Mouse (Mus musculus) embryo, embryonic 10 days (tissue): ENCODE data around the gene Prss56.

Experiments
- DNase-seq: peaks from one replicate; pipeline ENCODE4 v3.0.0-alpha.2; 2015; ENCODE audit warnings: low spot score

The Prss56 gene

DNA sequence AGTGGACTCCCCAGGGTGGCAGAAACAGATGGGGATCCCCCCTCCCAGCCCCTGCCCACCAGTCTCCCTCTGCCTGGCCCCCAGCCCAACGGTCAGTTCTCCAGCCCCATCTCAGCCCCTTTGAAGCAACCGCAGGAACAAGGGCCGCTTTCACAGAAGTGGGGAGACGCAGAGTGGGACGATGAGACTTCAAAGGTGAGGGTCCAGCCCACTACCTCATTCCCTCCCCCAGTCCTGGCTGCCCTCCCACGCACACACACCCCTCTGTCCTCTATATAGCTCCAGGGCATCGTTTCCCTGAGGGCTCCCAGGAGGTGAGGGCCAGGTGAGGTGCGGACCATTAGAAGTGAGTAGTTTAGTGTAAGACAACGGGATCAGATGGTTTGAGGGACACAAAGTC is at the start of gene Prss56:
Prss56 (plus strand) TSS at position 301 of the 400 bp plus-strand sequence.
- no peak for DNase-seq

- no peak for DNase-seq
Observed at GRCm38 (mm10) chr1:87141550-87141949, 41.6 kb upstream of the Prss56 start.

DNA sequence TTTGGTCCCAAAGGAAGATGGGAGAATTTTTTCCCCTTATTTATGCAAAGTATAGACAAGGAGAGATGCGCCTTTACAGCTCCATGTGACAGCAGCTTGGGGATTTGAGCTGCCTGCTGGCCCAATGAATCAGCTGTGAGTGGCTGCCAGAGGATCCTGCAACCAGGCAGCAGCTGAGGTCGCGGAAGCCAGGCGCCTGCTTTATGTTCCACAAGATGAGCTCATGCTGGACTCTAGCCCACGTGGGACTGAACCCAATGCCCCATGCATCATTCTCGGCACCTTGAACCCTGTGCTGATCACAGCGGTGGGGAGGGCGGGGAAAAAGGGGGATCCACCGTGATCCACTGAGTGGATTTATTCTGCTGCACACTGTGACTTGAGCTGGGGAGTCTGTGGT is 40.7 kb upstream of the Prss56 start:
- DNase-seq = no peak

DNA sequence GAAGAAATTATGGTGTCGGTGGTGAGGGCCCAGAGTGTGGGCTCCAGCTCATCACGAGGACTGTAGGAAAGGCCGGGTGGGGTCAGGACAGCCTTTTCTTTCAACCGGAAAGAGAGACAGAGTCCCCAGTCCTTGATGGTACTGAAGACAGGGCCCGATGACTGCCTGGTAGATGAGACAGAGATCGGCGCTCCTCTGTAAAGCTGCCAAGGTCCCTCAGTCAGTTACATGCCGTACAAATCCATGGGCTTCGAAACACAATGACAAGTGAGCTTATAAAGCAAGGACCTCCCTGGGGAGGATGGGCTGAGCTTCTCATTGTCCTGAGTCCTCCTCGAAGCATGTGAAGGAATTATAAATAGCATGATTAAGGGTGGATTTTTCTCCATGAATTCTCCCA is 40.0 kb upstream of the Prss56 start:
- no peak for DNase-seq

DNA sequence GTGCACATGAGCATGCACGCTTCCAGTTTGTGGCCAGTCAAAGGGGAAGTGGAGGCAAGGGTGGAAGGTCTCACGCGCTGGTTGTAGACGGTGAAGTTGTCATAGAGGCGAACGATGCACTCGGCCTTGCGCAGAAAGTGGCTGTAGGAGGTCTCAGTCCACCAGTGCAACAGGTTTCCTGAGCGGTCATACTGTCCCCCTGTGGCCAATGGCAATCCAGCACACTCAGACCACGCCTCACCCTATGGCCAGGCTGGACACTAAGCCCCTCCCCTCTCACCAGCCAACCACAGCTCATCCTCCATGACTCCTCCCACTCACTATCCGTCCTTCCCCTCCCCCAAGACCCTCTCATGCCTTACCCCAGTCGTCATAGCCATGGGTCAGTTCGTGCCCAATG is 33.7 kb upstream of the Prss56 start:
- peak; percentile 74 for DNase-seq

DNA sequence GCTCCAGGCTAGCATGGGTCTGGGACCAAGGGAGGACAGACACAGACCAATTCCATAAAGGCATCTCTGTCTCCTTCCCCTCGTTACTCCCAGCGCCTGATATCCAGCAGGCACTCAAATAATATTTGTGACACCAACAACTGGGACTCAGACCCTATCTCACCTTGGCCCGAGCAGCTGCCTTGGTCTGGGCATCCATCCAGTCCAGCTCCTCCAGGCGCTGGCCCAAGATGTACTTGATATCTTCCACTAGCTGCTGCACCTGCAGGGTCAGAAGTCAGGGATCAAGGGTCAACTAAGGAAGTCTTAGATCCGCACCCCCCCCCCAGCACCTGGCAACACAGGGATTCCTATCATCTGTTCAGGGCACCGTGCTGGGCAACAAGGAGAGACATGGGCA is 31.8 kb upstream of the Prss56 start:
- DNase-seq = no peak

GRCm38 (mm10) chr1:87153776-87154500 is 29.2 kb upstream of the Prss56 start:
- no peak for DNase-seq

DNA sequence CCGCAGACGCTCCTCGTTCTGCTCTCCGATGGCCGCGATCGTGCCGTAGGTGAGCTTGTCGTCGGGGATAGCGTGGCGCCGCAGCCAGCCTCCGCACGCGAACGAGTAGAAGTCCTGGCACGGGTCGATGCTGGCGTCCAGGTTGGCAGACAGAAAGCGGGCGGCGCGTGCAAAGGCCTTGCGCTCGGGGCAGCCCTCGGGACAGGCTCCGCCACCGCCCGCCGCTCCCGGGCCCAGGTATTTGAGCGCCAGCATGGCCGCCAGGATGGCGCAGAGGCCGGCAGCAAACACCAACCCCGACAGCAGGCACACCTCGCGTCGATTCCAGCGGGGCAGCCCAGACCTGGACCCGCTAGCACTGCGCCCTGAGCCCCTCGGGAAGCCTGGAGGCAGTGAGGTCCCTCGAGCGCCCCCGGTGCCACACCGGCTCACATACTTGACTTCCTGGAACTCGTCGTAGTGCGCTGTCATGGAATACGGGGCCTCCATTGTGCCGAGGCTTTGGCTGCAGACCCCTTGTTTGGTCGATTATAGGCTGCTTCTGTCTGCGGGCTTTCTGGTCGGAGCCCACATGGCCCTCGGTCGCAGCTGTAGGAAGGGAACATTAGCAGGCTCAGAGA is 28.5 kb upstream of the Prss56 start:
- peak; percentile 28 for DNase-seq

DNA sequence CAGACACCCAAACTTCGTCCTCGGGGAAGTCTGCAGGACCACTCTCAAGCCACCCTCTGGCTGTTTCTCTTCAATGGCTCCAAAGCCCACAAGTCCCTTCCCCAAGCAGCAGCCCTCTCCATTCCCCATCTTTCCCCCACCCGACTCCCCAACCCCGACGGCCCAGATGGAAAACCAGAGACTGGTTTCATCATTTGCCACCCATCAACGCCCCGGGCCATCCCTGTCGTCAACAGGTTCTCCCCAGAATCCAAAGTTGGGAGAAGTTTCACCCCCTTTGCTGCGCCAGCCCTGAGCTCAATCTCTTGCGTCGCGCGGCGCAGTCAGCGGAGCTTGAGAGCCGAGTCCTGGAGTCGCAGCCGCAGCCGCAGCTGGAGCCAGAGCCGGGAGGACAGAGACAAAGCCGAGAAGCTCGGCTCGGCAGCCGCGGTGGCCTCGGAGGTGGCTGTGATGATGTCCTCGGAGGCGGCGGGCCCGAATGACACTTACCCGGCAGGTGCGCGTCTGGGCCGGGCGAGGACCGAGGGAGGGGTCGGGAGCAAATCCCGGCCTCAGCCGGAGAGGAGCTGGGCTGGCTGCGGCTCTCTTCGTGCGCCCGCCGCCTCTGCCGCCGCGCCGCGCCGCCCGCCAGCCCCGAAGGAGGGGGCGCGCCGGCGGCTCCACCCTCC is 27.4 kb upstream of the Prss56 start:
- peak; percentile 76 for DNase-seq

DNA sequence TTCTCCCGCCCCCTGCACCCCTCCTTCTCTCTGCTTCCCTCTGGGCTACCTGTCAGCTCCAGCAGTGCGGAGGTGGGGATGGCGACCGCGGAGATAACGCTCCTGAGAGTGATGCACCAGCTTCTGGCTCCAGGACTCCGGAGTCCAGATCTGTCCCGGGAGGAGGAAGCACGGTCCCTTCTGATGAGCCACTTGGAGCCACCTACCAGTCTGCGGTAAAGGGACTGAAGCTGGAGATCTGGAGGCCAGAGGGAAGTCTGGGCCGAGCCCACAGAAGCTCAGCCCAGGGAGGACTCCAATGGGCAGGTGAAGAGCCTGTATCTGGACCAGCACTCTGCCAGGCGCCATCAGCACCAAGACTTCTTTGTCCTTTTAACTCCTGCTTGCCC is 26.9 kb upstream of the Prss56 start, which contains the start of gene Ecel1:
Ecel1 (minus strand) TSS at position 323 of the 389 bp plus-strand sequence.
- no peak for DNase-seq

DNA sequence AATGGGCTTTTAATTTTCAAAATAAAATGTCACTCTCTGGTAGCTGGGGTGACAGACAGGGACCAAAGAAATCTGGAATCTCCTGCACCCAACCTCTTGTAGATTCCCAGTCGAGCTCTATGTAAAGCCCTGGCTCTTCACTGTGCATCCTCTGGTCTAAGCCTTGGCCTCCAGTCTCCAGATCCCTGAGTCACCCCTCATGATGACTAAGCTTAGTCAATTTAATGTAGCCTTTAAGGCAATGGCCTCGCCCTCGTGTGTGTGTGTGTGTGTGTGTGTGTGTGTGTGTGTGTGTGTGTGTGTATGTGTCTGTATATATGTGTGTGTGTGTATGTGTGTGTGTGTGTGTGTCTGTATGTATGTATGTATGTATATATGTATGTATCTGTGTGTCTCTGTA is 23.7 kb upstream of the Prss56 start:
- DNase-seq = no peak

GRCm38 (mm10) chr1:87164164-87164795 is 18.8 kb upstream of the Prss56 start:
- no peak for DNase-seq

DNA sequence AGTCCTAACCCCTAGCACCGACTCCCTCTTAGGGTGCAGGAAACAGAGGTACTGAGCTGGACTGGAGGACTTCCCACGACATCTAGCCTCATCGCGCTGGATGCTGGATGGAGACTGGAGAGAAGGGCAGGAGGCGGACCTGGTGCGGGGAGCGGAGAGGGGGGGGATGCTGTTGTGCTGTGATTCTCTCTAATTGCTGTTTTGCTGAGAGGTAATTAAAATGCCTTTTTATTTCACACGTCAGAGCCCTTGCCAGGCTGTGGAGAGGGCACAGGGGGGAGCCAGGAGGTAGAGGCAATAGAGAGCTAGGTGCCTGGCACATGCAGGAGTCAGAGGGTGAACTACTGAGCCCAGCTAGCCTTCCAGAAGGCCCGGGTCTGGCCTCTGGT is 18.3 kb upstream of the Prss56 start:
- no peak for DNase-seq

GRCm38 (mm10) chr1:87170458-87170857 is 12.7 kb upstream of the Prss56 start:
- DNase-seq = no peak

DNA sequence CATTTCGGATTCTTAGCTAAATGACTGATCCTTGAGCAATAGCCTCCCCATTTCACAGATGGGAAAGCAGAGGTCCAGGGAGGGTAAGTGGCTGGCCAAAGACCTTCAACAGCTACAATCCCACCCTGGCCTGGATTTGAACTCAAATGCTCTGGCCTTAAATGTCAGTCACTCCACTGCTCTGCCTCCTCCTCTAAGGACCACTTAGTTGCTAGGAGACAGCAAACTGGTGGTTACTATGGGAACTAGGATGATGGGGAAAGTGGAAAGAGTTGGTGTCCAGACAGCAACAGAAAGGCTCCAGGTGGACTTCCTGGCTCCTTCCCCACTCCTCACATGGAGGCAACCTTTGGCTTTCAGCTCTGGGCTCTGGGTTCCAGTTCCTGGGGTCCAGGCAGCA is 11.8 kb upstream of the Prss56 start:
- no peak for DNase-seq

- DNase-seq = peak; percentile 45
Observed at GRCm38 (mm10) chr1:87172316-87172715, 10.8 kb upstream of the Prss56 start.

- peak; percentile 76 for DNase-seq
Observed at GRCm38 (mm10) chr1:87174006-87174955, 8.8 kb upstream of the Prss56 start.

DNA sequence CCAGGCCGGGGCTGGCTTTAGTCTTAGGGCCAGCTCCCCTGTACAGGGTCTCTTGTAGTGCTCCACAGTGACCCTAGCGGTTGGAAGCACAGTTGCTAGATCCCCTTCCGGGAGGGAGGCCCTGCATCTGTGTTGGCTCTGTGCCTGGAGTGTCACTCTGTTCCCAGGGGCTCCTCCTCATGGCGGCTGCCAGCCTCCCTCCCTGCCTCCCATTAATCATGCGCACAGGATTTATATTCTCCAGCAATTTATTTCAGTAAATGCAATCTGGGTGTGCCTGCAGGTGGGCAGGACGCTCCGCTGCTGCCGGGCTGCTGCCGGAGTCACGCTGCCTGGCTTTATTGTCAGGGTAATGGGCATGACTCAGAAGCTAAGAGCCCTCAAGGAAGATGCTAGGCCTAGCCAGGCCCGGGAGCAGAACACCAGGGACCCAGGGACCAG is 7.2 kb upstream of the Prss56 start:
- DNase-seq = peak; percentile 73

DNA sequence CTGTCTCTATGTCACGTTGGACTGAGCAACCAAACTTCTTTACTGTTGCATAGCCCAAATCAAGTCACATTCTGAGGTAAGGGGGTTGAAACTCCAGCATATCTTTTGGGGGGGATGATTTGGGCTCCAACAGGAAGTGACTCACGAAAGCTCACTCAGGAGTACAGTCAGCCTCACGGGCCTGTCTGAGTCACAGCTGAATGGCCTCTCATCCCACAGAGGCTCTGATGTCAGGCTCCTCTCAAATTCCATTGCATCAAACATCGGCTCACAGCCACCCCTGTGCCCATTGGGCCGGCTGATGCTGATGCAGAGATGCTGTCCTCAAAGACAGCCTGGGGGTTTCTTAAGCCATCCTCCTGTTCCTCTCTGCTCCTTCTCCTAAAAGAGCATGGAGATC is 2.2 kb upstream of the Prss56 start:
- DNase-seq = no peak

DNA sequence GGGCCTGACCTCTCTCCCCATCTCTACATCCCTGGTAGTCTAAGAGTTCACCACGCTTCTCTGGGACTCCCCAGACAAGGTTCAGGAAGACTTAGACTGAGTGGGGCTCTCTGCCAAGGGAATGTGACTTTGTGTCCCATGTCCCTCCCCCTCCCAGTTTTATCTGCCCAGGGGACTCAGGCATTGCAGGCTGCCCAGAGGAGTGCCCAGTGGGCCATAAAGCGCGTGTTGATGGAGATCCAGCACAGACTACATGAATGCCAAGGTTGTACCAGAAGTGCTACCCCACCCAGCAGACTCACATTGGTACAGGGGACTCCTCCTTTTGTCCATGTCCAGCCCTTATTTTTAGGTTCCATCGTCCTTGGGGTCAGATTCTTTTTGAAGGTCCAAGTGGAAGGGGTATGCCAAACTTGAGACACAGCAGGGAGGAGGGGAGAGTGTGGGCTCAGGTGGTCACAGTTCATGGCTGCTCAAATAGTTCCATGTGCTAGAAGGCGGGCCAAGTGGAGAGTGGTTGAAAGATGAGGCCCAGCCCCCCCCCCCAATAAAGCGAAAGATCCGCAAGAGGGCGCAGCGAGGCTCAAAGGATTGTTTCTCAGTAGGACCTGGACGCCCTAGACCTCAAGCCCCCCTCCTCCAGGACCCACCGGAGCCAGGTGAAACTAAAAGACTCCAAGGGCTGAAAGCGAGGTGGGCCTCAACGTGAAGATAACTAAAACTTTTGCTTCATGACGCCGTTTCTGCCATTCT is 1.1 kb downstream of the Prss56 start:
- peak; percentile 26 for DNase-seq

GRCm38 (mm10) chr1:87184751-87185139 is 1.6 kb downstream of the Prss56 start:
- peak; percentile 63 for DNase-seq
